Mouse (Mus musculus) left cerebral cortex, adult 9 months (tissue): ENCODE measurements around the gene Siva1.

ENCODE experiments used
- DNase-seq, 2 experiments: peaks; one replicate each; pipeline ENCODE4 v3.0.0; 2022; ENCODE audit warnings: low spot score in 2 of 2

Gene Siva1

DNA sequence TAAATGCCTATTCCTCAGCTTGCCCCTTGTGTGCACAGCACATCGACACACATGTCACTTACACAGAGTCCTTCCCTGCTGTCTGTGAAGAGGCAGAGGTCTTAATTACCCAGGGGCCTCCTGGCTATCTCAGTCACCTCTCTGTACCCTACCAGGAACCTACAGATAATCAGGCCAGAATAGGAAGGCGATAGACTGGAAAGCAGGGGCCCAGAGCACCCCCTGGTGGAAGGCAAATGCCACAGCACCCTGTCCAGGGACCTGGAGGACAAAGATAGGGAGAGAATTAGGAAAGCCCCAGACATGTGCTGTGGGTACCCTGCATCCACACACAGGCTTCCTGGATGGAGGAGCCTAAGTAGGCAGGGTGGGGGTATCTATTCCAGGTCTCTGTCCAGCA lies 20.7 kb upstream of the Siva1 start:
- DNase-seq, result peak in 1 of 2 experiments; percentile 66

DNA sequence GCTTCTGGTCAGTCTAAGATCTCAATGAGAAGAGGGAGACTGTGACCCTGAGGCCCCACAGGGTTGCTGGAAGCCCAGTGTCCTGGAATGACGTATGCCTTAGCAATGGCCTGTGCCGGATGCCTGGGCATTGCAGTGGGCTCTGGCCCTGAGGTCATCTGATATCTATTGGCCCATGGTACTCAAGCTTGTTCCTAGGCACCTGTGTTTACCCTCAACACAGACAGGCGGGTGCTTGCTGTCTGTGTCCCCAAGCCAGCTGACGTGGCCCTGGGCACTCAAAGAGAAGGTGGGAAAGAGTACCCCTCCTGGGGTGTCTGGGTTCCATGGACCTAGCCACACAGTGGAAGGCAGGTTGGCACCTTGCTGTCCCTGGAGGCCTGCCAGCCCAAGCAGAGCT lies 18.8 kb upstream of the Siva1 start:
- no peak for DNase-seq

DNA sequence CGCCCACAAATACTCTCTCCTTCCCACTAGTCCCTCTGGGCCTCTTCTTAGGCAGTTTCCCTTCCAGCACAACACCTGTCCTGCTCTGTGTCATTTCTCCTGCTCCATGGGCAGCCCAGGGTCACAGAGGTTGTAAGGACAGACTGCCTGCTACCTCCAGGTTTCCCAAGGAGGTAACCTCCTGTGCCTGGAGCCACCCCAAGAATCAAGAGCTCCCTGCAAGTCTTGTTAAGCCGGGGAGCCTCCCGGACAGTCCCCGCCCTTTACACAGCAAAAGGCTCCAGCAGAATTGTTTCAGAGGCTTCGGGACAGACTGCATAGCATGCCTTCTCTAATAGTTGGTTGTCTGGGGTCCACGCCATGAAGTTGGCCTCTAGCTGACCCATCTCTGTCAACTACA lies 18.0 kb upstream of the Siva1 start:
- DNase-seq, result no peak

DNA sequence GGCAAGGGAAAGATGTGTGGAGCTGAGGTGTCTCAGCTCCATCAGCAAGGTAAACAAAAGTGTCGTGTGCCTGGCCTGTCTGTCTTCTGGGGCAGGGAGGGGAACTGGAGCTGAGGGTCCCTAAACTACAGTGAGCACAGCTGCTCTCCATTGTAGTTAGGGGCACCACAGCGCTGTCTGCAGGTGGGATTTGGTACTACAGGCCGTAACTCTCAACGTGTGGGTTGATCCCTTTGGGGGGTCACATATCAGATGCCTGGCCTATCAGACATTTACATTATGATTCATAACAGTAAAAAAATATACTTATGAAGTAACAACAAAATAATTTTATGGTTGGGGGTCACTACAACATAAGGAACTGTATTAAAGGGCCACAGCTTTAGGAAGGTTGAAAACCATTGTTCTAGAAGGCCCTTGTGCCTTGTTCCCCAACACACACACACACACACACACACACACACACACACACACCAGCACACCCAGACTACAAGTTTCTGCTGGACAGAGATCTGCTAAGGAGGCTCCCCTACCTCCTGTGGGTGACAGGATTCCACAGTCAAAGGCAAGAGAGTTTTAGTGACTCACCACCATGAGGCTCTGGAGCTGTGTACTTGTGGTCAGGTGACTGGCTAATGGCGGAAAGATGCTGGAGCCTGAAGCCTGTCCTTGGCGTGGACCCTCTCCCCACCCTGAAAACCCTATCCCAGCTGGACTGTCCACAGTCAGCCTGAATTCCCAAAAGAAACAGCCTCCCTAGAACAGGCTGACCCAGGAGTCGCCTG lies 17.2 kb upstream of the Siva1 start:
- no peak for DNase-seq

DNA sequence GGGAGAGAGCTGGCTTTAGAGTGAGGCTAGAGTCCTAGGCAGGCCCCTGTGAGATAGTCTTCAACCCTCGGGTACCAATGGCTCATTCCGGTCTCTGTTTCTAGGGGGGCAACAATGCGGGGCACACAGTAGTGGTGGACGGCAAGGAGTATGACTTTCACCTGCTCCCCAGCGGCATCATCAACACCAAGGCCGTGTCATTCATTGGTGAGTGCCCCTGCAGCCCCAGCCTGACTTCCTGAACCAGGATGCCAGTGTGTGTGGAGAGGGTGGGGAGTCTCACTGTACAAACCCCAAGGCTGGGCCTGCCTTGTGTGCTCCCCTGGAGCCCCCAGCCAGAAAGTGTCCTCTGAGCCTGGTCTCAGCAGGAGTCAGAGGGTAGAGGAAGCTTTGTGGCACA lies 16.3 kb upstream of the Siva1 start:
- no peak for DNase-seq

DNA sequence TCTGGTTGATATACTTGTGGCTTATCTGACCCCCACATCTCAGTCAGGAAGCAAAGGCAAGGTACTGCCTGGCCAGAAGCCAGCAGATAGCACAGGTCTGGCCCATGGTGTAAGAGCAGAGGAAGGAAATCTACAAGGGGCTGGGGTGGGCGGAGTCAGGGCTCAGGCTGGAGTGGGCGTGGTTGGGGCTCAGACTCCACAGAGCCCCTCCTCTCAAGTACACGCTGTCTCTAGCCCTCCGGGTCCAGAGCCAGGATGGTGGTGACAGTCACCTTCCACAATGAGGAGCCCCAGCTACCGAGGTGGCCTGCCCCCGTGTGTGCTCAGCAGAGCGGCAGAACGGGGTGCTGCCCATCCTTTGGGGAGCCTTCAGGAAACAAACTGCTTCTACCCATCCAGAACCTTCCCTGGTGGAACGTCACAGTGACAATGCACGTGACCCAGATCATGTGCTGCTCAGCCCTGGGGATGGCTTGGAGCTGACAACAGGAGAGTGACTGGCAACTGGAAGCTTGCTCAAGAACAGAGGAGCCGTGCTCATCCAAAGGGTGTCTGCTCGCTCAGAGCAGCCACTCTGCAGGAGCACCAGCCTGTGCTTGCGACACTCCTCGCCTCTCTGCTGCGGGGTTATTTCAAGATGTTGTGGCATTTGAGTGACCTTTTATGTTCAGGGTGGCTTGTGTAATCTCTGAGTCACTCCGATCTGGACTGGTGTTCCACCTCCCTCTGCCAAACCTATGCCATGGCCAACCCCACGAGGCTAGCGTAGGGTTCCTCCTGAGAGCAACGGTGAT lies 15.4 kb upstream of the Siva1 start:
- DNase-seq, result peak in 1 of 2 experiments; percentile 69

DNA sequence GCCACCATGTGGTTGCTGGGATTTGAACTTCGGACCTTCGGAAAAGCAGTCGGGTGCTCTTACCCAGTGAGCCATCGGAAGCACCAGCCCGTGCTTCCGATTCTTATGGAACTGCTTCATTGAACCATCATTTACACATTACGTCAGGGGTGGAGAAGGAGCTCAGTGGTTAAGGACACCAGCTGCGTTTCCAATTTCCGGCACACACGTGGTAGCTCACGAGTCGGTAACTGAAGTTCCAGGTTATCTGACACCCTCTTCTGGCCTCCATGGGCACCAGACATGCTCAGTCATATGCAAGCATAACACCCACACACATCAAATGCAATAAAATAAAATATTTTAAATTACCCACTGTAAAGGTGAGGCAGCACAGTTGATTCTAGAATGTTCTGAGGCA lies 14.4 kb upstream of the Siva1 start:
- no peak for DNase-seq

DNA sequence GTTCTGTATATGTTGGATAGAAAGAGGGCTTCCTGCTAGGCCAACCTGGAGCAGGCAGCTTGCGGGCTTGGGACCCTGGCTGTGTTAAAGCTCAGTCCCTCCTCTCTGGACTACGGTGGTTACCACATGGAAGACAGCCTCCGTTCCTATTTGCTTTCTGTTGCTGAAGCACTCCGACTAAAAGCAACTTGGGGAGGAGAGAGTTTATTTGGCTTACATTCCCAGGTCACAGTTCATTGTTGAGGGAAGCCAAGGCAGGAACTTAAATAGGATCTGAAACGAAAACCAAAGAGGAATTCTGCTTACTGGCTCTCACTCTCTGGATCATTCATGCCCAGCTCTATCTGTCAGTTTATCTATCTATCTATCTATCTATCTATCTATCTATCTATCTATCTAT lies 13.7 kb upstream of the Siva1 start:
- DNase-seq, result no peak

DNA sequence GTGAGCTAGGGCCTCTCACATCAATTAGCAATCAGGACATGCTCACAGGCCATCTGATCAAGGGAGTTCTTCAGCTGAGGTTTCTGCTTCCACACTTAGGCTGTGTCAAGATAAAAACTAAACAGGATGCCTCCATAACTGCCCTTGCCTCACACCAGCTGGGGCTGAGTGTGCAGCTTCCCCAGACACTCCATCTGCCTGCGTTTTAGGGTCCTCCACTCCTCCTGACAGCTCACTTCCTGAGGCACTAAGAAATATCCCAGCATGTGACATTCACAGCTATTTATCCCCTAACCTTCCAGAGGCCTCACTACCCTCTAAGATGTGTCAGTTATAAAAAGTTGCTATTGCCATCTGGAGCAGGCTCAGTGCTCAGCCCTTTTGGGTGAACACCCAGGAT lies 13.0 kb upstream of the Siva1 start:
- DNase-seq, result no peak

DNA sequence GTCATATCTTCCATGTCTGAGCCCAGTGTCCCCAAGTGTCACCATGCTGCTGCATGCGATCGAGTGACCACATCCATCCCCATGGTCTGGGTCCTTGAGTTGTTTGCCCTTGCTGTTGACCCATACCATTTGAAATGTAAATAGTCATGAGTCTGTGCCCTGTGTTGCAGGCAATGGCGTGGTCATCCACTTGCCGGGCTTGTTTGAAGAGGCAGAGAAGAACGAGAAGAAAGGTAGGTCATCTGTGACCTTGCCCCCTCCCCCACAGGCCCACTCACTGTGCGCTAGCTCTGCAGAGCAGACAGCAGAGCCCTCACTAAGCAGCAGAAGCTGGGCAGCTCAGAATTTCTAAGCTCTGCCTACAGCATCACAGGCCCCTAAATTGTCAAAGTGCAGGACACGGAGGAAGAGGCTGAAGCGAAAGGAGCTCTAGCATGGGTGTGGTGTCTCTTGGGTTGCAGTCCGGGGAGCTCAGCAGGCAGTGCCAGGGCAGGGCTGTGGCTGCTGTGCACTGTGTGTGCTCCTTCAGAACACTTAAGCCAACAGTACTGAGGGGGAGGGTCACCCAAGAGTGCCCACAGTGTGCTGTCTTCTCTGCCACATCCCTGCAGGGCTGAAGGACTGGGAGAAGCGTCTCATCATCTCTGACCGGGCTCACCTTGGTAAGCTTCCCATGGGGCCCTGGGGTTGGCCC lies 12.2 kb upstream of the Siva1 start:
- DNase-seq, result no peak

DNA sequence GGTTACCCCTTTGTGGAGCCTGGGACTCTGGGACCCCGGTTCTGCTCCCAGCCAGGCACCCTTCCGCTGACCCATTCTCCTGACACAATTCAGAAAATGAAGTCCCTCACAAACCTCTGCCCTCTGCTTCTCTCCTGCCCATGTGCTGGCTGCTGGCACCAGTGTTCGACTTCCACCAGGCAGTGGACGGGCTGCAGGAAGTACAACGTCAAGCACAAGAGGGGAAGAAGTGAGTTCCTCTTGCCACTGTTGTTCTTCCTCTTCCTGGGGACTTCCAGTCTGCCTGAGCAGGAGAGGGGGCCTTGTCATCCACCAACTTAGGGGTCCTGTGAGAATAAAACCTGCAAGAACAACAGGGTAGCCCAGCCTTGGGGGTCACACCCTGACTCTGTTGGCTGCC lies 11.6 kb upstream of the Siva1 start:
- DNase-seq, result no peak

DNA sequence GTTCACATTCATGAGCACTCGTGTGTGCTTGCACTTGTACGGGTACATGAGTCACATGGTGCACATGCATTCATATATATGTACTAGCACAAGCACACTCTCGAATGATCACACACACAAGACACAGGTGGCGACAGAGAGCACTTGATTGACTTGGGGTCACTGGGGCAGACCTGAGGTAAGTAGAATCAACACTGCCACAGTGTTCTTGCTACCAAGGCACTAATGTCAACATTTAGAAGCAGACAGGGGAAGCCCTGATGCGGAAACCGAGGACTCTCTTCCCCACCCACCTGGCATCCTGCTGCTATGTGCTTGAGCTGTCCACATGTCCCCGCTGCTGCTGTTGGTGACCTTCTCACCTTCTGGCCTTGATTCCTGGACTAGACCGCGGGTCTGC lies 10.8 kb upstream of the Siva1 start:
- no peak for DNase-seq

DNA sequence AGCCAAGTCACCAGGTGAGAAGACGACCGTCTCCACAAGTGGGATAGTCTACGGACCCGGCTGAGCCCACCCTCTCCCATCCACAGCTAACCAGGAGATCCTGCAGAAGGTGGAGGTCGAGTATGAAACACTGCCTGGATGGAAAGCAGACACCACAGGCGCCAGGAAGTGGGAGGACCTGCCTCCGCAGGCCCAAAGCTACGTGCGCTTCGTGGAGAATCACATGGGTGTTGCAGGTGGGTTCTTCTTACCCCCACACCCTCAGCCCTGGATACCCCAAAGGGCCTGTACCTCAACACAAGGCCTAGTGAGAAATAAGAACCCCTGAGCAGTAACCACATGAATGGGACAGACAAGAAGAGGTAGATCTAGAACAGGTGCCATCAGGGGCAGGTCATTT lies 5.0 kb upstream of the Siva1 start:
- no peak for DNase-seq

DNA sequence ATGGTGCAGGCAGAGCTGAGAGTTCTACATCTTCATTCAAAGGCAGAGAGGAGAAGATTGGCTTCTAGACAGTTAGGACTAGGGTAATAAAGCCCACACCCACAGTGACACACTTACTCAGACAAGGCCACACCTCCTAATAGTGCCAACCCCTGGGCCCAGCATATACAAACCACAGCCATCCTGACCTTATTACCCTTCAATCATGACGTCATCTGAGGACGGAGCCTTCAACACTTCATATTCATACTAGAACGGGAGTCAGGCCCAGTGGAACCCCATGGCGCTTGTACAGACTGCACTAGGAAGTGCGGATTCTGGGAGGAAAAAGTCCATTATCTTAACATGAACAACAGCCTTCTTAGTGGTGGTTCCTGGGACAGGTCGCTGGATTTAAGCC lies 1.4 kb upstream of the Siva1 start:
- DNase-seq, result no peak

DNA sequence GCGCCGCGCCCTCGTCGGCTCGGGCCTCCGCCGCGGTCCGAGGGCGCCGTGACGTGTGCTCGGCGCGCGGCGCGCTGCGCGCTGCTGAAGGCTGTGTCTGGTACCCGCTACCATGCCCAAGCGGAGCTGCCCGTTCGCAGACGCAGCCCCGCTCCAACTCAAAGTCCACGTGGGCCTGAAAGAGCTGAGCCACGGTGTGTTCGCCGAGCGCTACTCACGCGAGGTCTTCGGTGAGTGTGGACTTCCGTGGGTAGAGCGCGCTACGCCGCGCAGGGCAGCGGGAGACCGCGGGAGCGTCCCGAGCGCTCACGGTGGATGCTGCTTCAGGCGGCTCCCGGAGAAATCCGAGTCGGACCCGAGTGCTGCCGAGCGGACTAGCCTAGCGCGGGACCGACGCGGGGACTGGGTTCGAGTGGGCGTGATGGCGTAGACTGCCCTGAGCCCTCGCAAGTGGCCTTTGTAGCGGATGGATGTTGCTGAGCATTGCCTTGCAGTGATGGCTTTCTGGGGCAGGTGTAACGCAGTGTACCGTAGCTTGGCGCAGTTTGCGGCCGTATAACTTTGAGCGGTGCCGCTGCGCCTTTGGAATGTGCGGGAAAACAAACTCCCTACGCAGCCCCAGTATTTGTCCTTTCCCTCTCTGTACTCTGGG lies 502 bp downstream of the Siva1 start:
- DNase-seq, result no peak

DNA sequence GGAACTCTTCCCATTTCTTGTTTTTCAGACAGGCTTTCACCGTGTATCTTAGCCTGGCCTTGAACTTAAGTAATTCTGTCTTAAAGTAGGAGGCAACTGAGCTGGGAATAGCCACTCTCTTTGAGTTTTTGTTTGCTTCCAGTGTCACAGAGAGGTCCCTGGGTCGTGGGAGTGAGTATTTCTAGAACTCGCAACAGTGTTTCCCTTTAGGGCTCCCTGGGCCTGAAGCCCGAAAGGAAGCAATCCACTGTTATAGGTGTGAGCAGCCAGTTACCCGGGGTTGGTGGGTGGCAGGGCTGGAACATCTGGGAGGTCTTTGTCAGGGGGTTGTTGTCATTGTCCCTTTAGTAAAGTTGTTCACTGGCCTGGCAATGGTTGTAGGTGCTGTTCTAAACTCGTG lies 1.7 kb downstream of the Siva1 start:
- DNase-seq, result no peak

DNA sequence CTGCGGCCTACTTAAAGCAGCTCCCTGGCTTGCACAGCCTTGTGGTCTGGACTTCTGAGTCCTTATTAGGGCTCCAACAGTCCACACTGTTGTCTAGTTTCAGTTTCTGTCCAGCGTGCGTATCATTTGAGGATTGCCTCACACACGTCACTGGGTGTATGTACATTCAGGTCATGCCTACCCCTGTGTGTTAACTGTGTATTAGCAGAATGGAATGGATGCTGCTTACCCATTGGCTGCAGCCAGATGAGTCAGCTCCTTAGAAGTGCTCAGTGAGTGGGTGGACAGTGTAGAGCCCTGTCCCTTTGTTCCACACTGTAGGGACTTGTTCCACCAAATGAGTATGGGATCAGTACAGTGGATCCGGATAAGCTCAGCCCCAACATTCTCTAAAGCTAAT lies 3.6 kb downstream of the Siva1 start:
- no peak for DNase-seq

DNA sequence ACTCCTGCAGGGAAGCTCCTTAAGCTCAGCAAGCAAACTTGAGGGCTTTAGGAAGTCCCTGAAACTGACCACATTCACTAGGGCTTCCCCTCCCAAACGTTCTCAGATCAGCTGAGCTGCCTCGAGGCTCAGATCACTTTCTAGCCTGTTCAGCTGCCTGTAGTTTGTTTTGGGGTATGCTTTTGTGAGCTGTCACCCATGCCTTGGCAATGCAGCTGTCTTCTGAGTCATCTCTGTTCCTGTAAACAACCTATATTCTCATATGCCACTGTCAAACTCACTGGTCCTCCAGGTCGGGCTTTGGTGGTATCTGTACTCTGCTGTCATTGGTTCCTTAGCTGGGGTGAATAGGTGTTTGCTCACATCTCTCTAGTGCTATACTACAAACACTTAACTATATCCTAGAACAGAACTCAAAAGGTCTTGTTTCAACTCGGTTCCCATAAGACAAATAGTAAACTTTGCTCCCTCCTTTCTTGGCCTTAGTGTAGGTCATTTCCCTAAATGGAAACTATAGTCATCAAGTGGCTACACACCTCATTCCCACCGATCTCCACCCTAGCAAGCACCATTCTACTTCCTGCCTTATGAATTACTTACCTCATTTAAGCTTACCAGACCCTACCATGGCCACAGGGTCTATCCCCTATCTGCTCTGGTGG lies 7.4 kb downstream of the Siva1 start:
- no peak for DNase-seq

DNA sequence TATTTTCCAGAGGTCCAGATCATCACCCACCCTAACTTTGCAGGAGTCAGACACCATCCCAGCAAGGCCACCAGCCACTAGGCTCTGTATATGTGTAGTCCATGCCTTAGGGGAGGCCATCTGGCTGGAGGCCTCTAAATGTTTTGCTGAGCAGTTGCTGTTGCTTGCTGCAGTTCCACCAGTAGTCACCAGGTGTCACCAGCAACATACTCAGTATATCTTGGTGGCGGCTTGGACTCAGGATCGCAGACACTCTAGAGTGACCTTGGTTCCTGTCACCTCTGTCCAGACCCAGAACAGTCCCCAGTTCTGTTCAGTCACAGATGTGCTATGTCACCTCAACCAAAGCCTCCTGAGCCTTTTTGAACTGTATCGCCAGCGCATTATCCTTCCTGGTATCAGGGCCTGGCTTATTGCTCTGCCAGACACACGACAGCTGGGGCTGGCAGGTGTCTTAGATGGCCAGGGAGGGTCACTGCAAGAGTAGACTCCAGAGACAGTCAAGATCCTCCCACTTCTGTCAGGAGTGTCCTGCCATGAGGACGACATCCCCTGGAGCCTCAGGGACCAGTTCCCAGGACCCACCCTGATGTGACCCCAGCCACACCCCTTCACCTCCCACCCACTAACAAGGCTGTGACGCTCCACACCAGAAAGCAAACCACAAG lies 8.8 kb downstream of the Siva1 start:
- peak in 1 of 2 experiments; percentile 91 for DNase-seq

DNA sequence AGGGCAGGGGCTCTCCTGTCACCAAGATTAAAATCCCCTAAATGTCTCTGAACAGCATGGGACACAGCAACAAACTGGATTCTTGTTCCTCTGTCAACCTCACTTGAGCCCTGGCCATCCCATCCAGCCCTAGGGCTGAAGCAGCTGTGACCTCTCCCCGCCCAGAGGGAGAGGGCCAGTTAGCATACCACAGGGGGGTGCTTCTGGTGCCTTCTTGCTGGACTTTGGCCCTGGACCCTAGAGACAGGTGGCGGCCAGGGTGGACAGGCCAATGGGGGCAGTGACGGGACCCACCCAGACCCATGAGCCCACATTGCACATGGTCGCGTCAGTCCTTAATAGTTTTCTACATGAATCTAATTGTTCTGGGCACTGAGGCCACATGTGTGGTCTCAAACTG lies 9.6 kb downstream of the Siva1 start:
- DNase-seq, result no peak

DNA sequence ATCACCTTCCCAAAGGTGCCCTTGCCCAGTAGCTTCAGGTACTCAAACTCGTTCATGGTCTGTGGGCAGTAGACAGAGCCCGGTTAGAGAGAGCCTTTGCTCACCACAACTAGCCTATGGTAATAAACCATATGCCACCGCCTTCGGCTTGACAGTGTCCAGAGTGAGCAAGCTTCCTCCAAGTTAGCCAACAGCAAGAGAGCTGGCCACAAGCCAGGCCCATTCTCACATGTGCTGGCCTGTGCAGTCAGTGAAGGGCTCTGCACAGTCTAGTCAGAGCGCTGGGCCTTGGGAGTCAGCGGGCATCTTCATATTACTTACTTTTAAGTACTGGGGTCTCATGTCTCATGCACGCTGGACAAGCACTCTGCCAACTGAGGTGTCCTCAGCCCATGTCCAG lies 14.1 kb downstream of the Siva1 start:
- peak in 1 of 2 experiments; percentile 48 for DNase-seq
